Comparison of ENCODE assay signal across 10 mouse cellular contexts in the genomic region with DNA sequence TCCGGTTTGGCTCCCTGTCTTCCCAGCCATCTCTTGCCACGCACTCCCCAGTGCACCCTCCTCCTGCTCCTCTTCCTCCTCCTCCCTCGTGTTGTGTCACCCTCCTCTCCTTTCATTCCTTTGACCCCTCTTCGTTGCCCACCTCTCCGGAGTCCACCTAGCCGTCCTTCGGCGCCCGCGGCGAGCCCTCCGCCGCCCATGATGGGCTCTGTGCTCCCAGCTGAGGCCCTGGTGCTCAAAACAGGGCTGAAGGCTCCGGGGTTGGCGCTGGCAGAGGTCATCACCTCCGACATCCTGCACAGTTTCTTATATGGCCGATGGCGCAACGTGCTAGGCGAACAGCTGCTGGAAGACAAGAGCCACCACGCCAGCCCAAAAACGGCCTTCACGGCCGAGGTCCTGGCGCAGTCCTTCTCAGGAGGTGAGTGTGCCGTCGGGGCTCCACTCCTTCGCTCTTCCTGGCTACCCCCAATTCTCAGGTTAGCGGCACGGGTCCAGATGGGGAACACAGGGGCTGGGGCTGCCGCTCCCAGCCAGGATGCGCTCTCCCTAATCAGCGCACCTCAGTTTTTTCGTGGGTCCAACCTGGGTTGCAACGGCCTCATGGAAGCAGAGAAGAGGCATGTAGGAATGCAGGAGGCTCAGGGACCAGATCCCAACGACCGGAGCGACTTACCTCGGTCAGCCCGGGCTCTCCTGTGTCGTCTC. TPM values are rescaled to one million over a fixed set of nuclear protein-coding genes. Genes with fewer than 3 reads are reported as not detected.
DNase-seq lines count a peak whose midpoint lies in the region; ATAC-seq and TF ChIP-seq lines count a peak whose summit lies in the region.
"Had no signal": no experiment of that assay in that cellular context is flagged by ENCODE, and none has a peak within 500 bp of the region (broad histone marks: within the 10 kb centered on the region; RNA-seq: fewer than 3 reads in every experiment).

A gene (plus strand): TSS at position 137 of the 708 bp plus-strand sequence.

- intact Hi-C loops in heart, postnatal 25 days (cut with DNase I), result no loop called here

- no peaks in the 10 kb centered on the region for H3K9me3 ChIP-seq in heart, embryonic 11.5 days (replicated peaks; ENCODE audit: control insufficient read depth, low read length)
- H3K9me3 ChIP-seq in forebrain, embryonic 16.5 days (ENCODE audit: control insufficient read depth, low read length), result no peaks in the 10 kb centered on the region
- H3K9me3 ChIP-seq in midbrain, embryonic 13.5 days, result no peaks in the 10 kb centered on the region

- ATAC-seq in heart, embryonic 11.5 days (replicated peaks; ENCODE audit: insufficient number of reproducible peaks, low FRiP score, low TSS enrichment), result no peak
- ATAC-seq in forebrain, embryonic 16.5 days, result no peak
- ATAC-seq in midbrain, embryonic 13.5 days, result no peak
- ATAC-seq in activated CD4-positive, CD25-positive, alpha-beta regulatory T cell, adult 4 months, result no peak

- TF ChIP-seq POLR2A in brain, embryonic 14.5 days (IDR thresholded peaks at IDR 0.05; ENCODE audit: borderline replicate concordance, extremely low read depth, insufficient read depth, insufficient read length, poor library complexity, severe bottlenecking), result no peak

- 0 out of 2 replicates have a peak within 1 kb of the TSS, but pooled peaks have one; percentile 14 for H3K4me3 ChIP-seq in heart, embryonic 11.5 days (ENCODE audit: low read depth, low read length)
- H3K4me3 ChIP-seq in forebrain, embryonic 16.5 days (replicated peaks; ENCODE audit: low read length), result peak within 1 kb of the TSS; percentile 15
- H3K4me3 ChIP-seq in midbrain, embryonic 13.5 days (replicated peaks), result peak within 1 kb of the TSS; percentile 40
- H3K4me3 ChIP-seq: left cerebral cortex, adult 2 months had no signal

- no peak for DNase-seq in heart, postnatal 25 days (ENCODE audit: low spot score)
- DNase-seq in brain, embryonic 14.5 days (ENCODE audit: low read depth), result peak; percentile 6
- DNase-seq in kidney, postnatal 25 days, result no peak
- DNase-seq in ovary, postnatal 14 days (ENCODE audit: low spot score), result no peak
- DNase-seq: lung, postnatal 10 days had no signal

- H3K27ac ChIP-seq in heart, embryonic 11.5 days (ENCODE audit: low read depth, low read length), result no peak within 1 kb of the TSS
- no peak within 1 kb of the TSS for H3K27ac ChIP-seq in forebrain, embryonic 16.5 days (ENCODE audit: low read length)
- peak within 1 kb of the TSS; percentile 36 for H3K27ac ChIP-seq in midbrain, embryonic 13.5 days
- H3K27ac ChIP-seq: left cerebral cortex, adult 2 months had no signal

- peaks cover 97% of the 10 kb centered on the region for H3K27me3 ChIP-seq in heart, embryonic 11.5 days (ENCODE audit: control insufficient read depth, insufficient read depth, low read length)
- peaks cover 80% of the 10 kb centered on the region for H3K27me3 ChIP-seq in forebrain, embryonic 16.5 days (replicated peaks; ENCODE audit: control insufficient read depth, insufficient read depth, low read length)
- peaks cover 97% of the 10 kb centered on the region for H3K27me3 ChIP-seq in midbrain, embryonic 13.5 days

- H3K36me3 ChIP-seq in heart, embryonic 11.5 days (ENCODE audit: control insufficient read depth, insufficient read depth, low read length), result no peaks in the 10 kb centered on the region
- H3K36me3 ChIP-seq in forebrain, embryonic 16.5 days (ENCODE audit: control insufficient read depth, insufficient read depth), result no peaks in the 10 kb centered on the region
- 0 out of 2 replicates have a peak, but pooled peaks cover 3% of the 10 kb centered on the region for H3K36me3 ChIP-seq in midbrain, embryonic 13.5 days

- no peak within 1 kb of the TSS for H3K4me2 ChIP-seq in heart, embryonic 11.5 days
- H3K4me2 ChIP-seq in forebrain, embryonic 16.5 days (ENCODE audit: low read length), result peak within 1 kb of the TSS; percentile 20
- peak within 1 kb of the TSS; percentile 59 for H3K4me2 ChIP-seq in midbrain, embryonic 13.5 days (replicated peaks)

- no peak for TF ChIP-seq CTCF in brain, embryonic 14.5 days (IDR thresholded peaks at IDR 0.05; ENCODE audit: borderline replicate concordance, extremely low read depth, insufficient read depth, insufficient read length)

- H3K4me1 ChIP-seq in heart, embryonic 11.5 days (ENCODE audit: control insufficient read depth, insufficient read depth, low read length), result peaks cover 15% of the 10 kb centered on the region; the same call in 1 of the 2 replicates
- peaks cover 47% of the 10 kb centered on the region for H3K4me1 ChIP-seq in forebrain, embryonic 16.5 days (replicated peaks; ENCODE audit: control insufficient read depth, insufficient read depth, low read length)
- peaks cover 82% of the 10 kb centered on the region for H3K4me1 ChIP-seq in midbrain, embryonic 13.5 days (replicated peaks)

- 3% methylated on average over 41 of the region's 41 CpGs for WGBS in heart, embryonic 11.5 days (ENCODE audit: insufficient replicate concordance)
- WGBS in forebrain, embryonic 16.5 days, result 2% methylated on average over 41 of the region's 41 CpGs
- WGBS in midbrain, embryonic 13.5 days, result under 1% methylated on average over 41 of the region's 41 CpGs

- no peak within 1 kb of the TSS for H3K9ac ChIP-seq in heart, embryonic 11.5 days (ENCODE audit: low read depth, low read length)
- H3K9ac ChIP-seq in forebrain, embryonic 16.5 days (replicated peaks; ENCODE audit: low read depth, low read length), result no peak within 1 kb of the TSS
- H3K9ac ChIP-seq in midbrain, embryonic 13.5 days (replicated peaks), result peak within 1 kb of the TSS; percentile 56

RNA-seq across cellular contexts. Expression of the gene that starts here (rescaled TPM):
- 0.08 and 0.09 TPM in 2 replicates for polyA plus RNA-seq in heart, embryonic 11.5 days (2014; fragmentation: Nextera tagmentation; extraction: Ambion mirVana)
- total RNA-seq in heart, postnatal 25 days (2021), result not detected
- polyA plus RNA-seq in brain, embryonic 14.5 days (2012; rRNA removed), result 6.3 and 7.9 TPM in 2 replicates
- 0.98 and 2.5 TPM in 2 replicates for polyA plus RNA-seq in forebrain, embryonic 16.5 days (2015; fragmentation: Nextera tagmentation; extraction: Ambion mirVana)
- 4.0 and 8.5 TPM in 2 replicates for polyA plus RNA-seq in midbrain, embryonic 13.5 days (2015; fragmentation: Nextera tagmentation; extraction: Ambion mirVana)
- not detected for polyA plus RNA-seq in activated CD4-positive, CD25-positive, alpha-beta regulatory T cell, adult 4 months (2017; shearing (Covaris generic))
